Mouse (Mus musculus): ENCODE data around the gene Entpd6.

DNA sequence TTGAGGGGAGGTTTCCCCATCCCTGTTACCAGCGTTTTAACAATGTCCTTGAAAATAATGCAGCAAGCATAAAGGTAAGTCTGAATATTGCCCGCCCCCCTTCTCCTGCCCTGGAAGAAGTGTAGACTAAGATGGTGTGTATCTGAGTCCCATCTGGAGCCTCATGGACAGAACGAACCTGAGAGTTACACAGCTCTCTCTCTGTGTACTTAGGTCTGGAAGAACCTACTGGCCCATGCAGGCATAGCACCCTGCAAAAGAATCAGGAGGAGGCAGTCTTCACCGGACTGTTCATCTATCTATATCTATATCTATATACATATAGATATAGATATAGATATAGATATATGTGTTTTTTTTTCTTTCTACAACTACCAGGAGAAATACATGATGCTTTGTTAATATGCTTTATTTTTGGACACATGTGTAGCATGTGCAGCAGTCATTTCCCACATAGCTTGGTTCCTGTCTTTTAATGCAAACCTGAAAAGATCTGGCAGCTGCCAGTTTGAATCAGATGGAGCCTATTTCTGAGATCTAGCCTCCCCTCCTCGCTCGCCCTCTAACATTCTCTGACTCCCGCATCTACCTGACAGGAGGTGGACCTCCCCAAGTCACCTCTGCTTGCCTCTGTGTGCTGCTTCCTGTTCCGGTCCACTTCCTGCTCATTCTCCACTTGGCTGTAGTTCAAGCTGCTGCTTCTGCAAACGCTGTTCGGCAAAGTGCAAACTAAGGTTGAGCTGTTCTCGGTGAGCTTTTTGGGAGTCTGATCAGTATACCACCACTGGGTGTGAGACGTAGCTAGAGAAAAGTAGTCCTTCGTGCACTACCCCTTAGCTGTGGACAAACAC lies 1.5 kb downstream of the Entpd6 start:
- no peak for TF ChIP-seq EP300 (IDR thresholded peaks at IDR 0.05; ENCODE audit: low read length)
- TF ChIP-seq KAT2A (IDR thresholded peaks at IDR 0.05; ENCODE audit: insufficient replicate concordance, low read length) = no peak
- peak; percentile 60 for TF ChIP-seq POLR2A (IDR thresholded peaks at IDR 0.05; ENCODE audit: low read depth, low read length)
- TF ChIP-seq IRF4 (IDR thresholded peaks at IDR 0.05; ENCODE audit: low read depth, low read length) = no peak; the same call in 1 of the 2 replicates
- peak; percentile 36 to 49; a peak in 3 of 4 replicates for TF ChIP-seq CTCF (conservative IDR thresholded peaks at IDR 0.05 in 1 of 2, IDR thresholded peaks at IDR 0.05 in 1 of 2; ENCODE audit: low read depth in 2 of 2, low read length in 2 of 2)
- TF ChIP-seq TBP (conservative IDR thresholded peaks at IDR 0.05; ENCODE audit: low read depth, low read length) = peak; percentile 40; the same call in 1 of the 2 replicates
- TF ChIP-seq ZC3H11A (IDR thresholded peaks at IDR 0.05; ENCODE audit: low read depth, low read length) = no peak
- TF ChIP-seq MAX (IDR thresholded peaks at IDR 0.05; ENCODE audit: low read length) = peak; percentile 31; the same call in 1 of the 2 replicates
- TF ChIP-seq E2F4 (IDR thresholded peaks at IDR 0.05; ENCODE audit: insufficient replicate concordance, low read depth, low read length) = no peak
- no peak for TF ChIP-seq POLR2AphosphoS2 (IDR thresholded peaks at IDR 0.05; ENCODE audit: low read depth, low read length)
- TF ChIP-seq RCOR1 (conservative IDR thresholded peaks at IDR 0.05; ENCODE audit: low read depth, low read length) = no peak
